Mouse (Mus musculus) CH12.LX (cell line): ENCODE data around the gene Ces2a.

ENCODE experiments used
- CTCF ChIP-seq, 2 experiments: IDR thresholded peaks in 1 of 2; conservative IDR thresholded peaks in 1 of 2; 2 replicates each; pipeline ENCODE4 v1.5.1; 2011 to 2012; ENCODE audit warnings: low read depth in 2 of 2, low read length in 2 of 2, improper control_type of control experiment in 1 of 2, inconsistent platforms in 1 of 2, mild to moderate bottlenecking in 1 of 2, moderate library complexity in 1 of 2
- EP300 ChIP-seq: IDR thresholded peaks from 2 replicates; pipeline ENCODE4 v1.6.1; 2011; ENCODE audit warnings: low read length, improper control_type of control experiment
- ETS1 ChIP-seq: conservative IDR thresholded peaks from 2 replicates; pipeline ENCODE4 v1.6.1; 2012; ENCODE audit warnings: low read depth, mild to moderate bottlenecking, inconsistent platforms, low read length, improper control_type of control experiment, moderate library complexity
- RCOR1 ChIP-seq: conservative IDR thresholded peaks from 2 replicates; pipeline ENCODE4 v1.6.1; 2012; ENCODE audit warnings: low read depth, mild to moderate bottlenecking, inconsistent platforms, low read length, improper control_type of control experiment

GRCm38 (mm10) chr8:104752818-104753217 is 19.0 kb downstream of the Ces2a start:
- no peak for TF ChIP-seq CTCF (conservative IDR thresholded peaks at IDR 0.05 in 1 of 2, IDR thresholded peaks at IDR 0.05 in 1 of 2; ENCODE audit: low read depth in 2 of 2, low read length in 2 of 2)
- TF ChIP-seq EP300, result no peak
- TF ChIP-seq ETS1, result no peak
- TF ChIP-seq RCOR1, result no peak
